Mouse (Mus musculus): ENCODE measurements around the gene Selp.

Selp gene

GRCm38 (mm10) chr1:164184142-164184870 is 69.2 kb downstream of the Selp start:
- DNase-seq = no peak

DNA sequence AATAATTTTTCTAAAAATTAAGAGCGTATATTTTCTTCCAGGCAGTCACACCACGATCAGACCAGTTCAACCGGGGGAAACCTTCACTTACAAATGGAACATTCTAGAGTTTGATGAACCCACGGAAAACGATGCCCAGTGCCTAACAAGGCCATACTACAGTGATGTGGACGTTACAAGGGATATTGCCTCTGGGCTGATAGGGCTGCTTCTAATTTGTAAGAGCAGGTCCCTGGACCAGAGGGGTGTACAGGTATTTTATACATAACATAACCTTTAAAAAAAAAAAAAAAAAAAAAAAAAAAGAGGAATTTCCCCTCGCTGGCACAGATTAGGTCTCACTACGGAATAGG is 69.8 kb downstream of the Selp start:
- DNase-seq = no peak

DNA sequence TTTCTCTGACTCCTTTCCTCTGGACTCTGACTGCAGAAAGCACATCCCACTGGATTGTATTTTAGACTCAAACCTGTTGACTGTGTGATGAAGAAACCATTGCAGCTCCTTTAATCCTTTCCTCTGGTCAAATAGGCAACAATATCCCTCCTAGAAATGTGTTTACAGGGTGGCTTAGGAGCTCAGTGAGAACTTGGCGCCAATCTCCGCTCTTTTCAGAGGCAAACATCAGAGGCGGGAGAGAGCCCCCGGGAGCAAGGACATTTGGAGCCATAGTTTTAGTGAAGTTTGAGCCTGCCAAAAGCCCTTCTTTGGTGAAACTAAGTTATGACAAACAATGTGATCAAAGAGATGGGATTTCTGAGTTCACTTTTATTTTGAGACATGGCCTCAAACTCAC is 70.3 kb downstream of the Selp start:
- no peak for DNase-seq

GRCm38 (mm10) chr1:164187002-164187560 is 72.0 kb downstream of the Selp start:
- no peak for DNase-seq

- DNase-seq = no peak
Measured at GRCm38 (mm10) chr1:164199551-164199950, 84.5 kb downstream of the Selp start.
